Mouse (Mus musculus): ENCODE data around the gene Fthl17b.

DNA sequence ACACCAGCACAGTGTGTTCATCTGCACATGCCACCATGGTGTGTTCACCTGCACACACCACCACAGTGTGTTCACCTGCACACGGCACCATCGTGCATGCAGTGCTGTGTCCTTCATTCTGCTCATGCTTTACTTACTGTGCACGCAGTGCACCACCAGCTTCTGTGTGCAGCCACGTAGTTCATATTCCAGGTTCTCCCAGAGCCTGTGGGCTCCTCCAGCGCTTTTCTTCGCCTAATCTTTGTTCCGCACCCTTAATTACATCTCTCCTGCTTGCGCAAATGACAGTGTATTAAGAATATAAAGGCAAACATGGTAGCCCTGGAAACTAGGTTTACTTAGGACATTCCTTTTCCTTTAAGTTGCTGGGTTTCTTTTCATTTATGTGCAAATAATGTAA lies 18.7 kb downstream of the Fthl17b start:
- TF ChIP-seq CTCF (IDR thresholded peaks at IDR 0.05 in 2 of 3, conservative IDR thresholded peaks at IDR 0.05 in 1 of 3; ENCODE audit: control insufficient read depth in 1 of 3, insufficient read depth in 1 of 3, low read depth in 2 of 3, low read length in 3 of 3, poor library complexity in 1 of 3, severe bottlenecking in 1 of 3) (no peak), E2F4 (IDR thresholded peaks at IDR 0.05; ENCODE audit: borderline replicate concordance, low read depth, low read length) (no peak), ELF1 (IDR thresholded peaks at IDR 0.05; ENCODE audit: low read depth, low read length) (no peak), EP300 (IDR thresholded peaks at IDR 0.05; ENCODE audit: low read depth in 1 of 2, low read length in 2 of 2) (no peak), TBP (IDR thresholded peaks at IDR 0.05; ENCODE audit: low read depth, low read length) (no peak), POLR2A (IDR thresholded peaks at IDR 0.05; ENCODE audit: control insufficient read depth in 1 of 2, insufficient read depth in 1 of 2, low read depth in 1 of 2, low read length in 2 of 2, poor library complexity in 1 of 2) (no peak), UBTF (IDR thresholded peaks at IDR 0.05; ENCODE audit: borderline replicate concordance, insufficient read depth, low read depth, low read length) (no peak), MEF2A (IDR thresholded peaks at IDR 0.05; ENCODE audit: extremely low read depth, insufficient replicate concordance, low read depth, low read length, poor library complexity, severe bottlenecking) (no peak), BHLHE40 (IDR thresholded peaks at IDR 0.05; ENCODE audit: borderline replicate concordance, low read depth, low read length) (no peak), GATA1 (IDR thresholded peaks at IDR 0.05; ENCODE audit: low read depth, low read length) (no peak), TAL1 (IDR thresholded peaks at IDR 0.05; ENCODE audit: low read length) (no peak)
